32 mouse cellular contexts compared by ENCODE assay signal in the genomic region with DNA sequence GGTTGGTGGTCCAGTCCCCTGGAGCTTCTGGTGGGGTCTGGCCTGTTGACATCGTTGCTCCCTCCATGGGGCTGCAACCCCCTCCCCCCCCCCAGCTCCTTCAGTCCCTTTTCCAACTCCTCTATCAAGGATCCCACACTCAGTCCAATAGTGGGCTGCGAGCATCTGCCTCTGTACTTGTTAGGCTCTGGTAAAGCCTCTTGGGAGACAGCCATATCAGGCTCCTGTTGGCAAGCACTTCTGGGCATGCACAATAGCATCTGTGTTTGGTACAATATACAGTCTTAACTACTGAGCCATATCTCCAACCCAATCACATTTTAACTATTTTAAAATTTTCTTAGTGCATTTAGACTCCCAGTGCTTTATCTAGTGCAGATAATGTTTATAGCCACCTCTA. TPM values are rescaled to one million over a fixed set of nuclear protein-coding genes. Genes with fewer than 3 reads are reported as not detected.
DNase-seq lines count a peak whose midpoint lies in the region; ATAC-seq and TF ChIP-seq lines count a peak whose summit lies in the region.
"Had no signal": no experiment of that assay in that cellular context is flagged by ENCODE, and none has a peak within 500 bp of the region (broad histone marks: within the 10 kb centered on the region; RNA-seq: fewer than 3 reads in every experiment).

No protein-coding gene starts in this region.

- peak; percentile 4 for DNase-seq in forebrain, embryonic 14.5 days (ENCODE audit: low spot score)
- no peak for DNase-seq in forebrain, embryonic 10.5 days (ENCODE audit: extremely low spot score, low spot score)
- peak; percentile 20 for DNase-seq in brain, embryonic 14.5 days (ENCODE audit: low read depth)
- peak; percentile 36 to 69 for DNase-seq in layer of hippocampus, adult 2 months (ENCODE audit: low spot score in 2 of 2)
- DNase-seq in layer of hippocampus, postnatal 36 days = peak; percentile 32 to 41
- no peak for DNase-seq in thymus, adult 2 months
- no peak for DNase-seq in retina, embryonic 14.5 days (ENCODE audit: low spot score)
- DNase-seq: adrenal gland, postnatal 25 days; cerebellum, adult 11 months; gastrocnemius, postnatal 14 days; heart, adult 18-20 months; heart, postnatal 36 days; kidney, adult 18-20 months; kidney, postnatal 4 days; left cerebral cortex, postnatal 4 days; lung, postnatal 36 days; midbrain, embryonic 14.5 days; retina, postnatal 1 day had no signal

- no peaks in the 10 kb centered on the region for H3K9me3 ChIP-seq in forebrain, embryonic 14.5 days (replicated peaks; ENCODE audit: control insufficient read depth, low read length)
- H3K9me3 ChIP-seq in forebrain, embryonic 10.5 days = no peaks in the 10 kb centered on the region
- H3K9me3 ChIP-seq: embryonic facial prominence, embryonic 13.5 days; heart, embryonic 15.5 days; hindbrain, embryonic 13.5 days; limb, embryonic 15.5 days; lung, embryonic 15.5 days; neural tube, embryonic 12.5 days had no signal

- no peak overlapping the region for H3K27ac ChIP-seq in forebrain, embryonic 14.5 days (ENCODE audit: low read depth, low read length)
- no peak overlapping the region for H3K27ac ChIP-seq in forebrain, embryonic 10.5 days
- H3K27ac ChIP-seq in layer of hippocampus, adult 2 months = no peak overlapping the region
- no peak overlapping the region for H3K27ac ChIP-seq in thymus, adult 2 months (ENCODE audit: control insufficient read depth, insufficient read depth, low read length)
- H3K27ac ChIP-seq: embryonic facial prominence, embryonic 13.5 days; heart, embryonic 15.5 days; hindbrain, embryonic 13.5 days; limb, embryonic 15.5 days; liver, embryonic 14.5 days; lung, embryonic 15.5 days; neural tube, embryonic 12.5 days had no signal

- ATAC-seq in forebrain, embryonic 14.5 days = no peak

- no peak overlapping the region for H3K4me2 ChIP-seq in forebrain, embryonic 14.5 days (ENCODE audit: low read length)
- H3K4me2 ChIP-seq: embryonic facial prominence, embryonic 13.5 days; heart, embryonic 15.5 days; hindbrain, embryonic 13.5 days; limb, embryonic 15.5 days; lung, embryonic 15.5 days; neural tube, embryonic 12.5 days had no signal

- H3K9ac ChIP-seq in forebrain, embryonic 14.5 days (ENCODE audit: low read length) = no peak overlapping the region
- H3K9ac ChIP-seq: embryonic facial prominence, embryonic 13.5 days; heart, embryonic 15.5 days; hindbrain, embryonic 13.5 days; limb, embryonic 15.5 days; liver, embryonic 14.5 days; lung, embryonic 15.5 days; neural tube, embryonic 12.5 days had no signal

- H3K27me3 ChIP-seq in forebrain, embryonic 14.5 days (replicated peaks; ENCODE audit: control insufficient read depth, insufficient read depth, low read length) = no peaks in the 10 kb centered on the region
- no peaks in the 10 kb centered on the region for H3K27me3 ChIP-seq in forebrain, embryonic 10.5 days (ENCODE audit: poor library complexity, severe bottlenecking)
- H3K27me3 ChIP-seq in thymus, adult 2 months (ENCODE audit: control insufficient read depth, insufficient read depth, low read length) = no peaks in the 10 kb centered on the region
- H3K27me3 ChIP-seq: embryonic facial prominence, embryonic 13.5 days; heart, embryonic 15.5 days; hindbrain, embryonic 13.5 days; limb, embryonic 15.5 days; lung, embryonic 15.5 days; megakaryocyte, embryonic 14.5 days; neural tube, embryonic 12.5 days had no signal

- TF ChIP-seq POLR2A in brain, embryonic 14.5 days (IDR thresholded peaks at IDR 0.05; ENCODE audit: borderline replicate concordance, extremely low read depth, insufficient read depth, insufficient read length, poor library complexity, severe bottlenecking) = no peak
- no peak for TF ChIP-seq POLR2A in thymus, adult 2 months (IDR thresholded peaks at IDR 0.05; ENCODE audit: control insufficient read depth, extremely low read depth, insufficient read depth, low read length, poor library complexity)

- WGBS in forebrain, embryonic 14.5 days = 78% methylated on average over 2 of the region's 2 CpGs
- 87% methylated on average over 2 of the region's 2 CpGs for WGBS in forebrain, embryonic 10.5 days
- WGBS in thymus, adult 2 months = 86% methylated on average over 2 of the region's 2 CpGs

- no peaks in the 10 kb centered on the region for H3K36me3 ChIP-seq in forebrain, embryonic 14.5 days (ENCODE audit: control insufficient read depth, insufficient read depth, low read length)
- no peaks in the 10 kb centered on the region for H3K36me3 ChIP-seq in forebrain, embryonic 10.5 days (replicated peaks)
- no peaks in the 10 kb centered on the region for H3K36me3 ChIP-seq in thymus, adult 2 months (ENCODE audit: control insufficient read depth, insufficient read depth, low read length)
- H3K36me3 ChIP-seq: embryonic facial prominence, embryonic 13.5 days; heart, embryonic 15.5 days; hindbrain, embryonic 13.5 days; limb, embryonic 15.5 days; lung, embryonic 15.5 days; neural tube, embryonic 12.5 days had no signal

- no peak for TF ChIP-seq CTCF in brain, embryonic 14.5 days (IDR thresholded peaks at IDR 0.05; ENCODE audit: borderline replicate concordance, extremely low read depth, insufficient read depth, insufficient read length)
- no peak for TF ChIP-seq CTCF in layer of hippocampus, adult 2 months (conservative IDR thresholded peaks at IDR 0.05)
- no peak for TF ChIP-seq CTCF in thymus, adult 2 months (IDR thresholded peaks at IDR 0.05; ENCODE audit: borderline replicate concordance, control insufficient read depth, extremely low read depth, insufficient read depth, low read length, poor library complexity)

- no peak overlapping the region for H3K4me3 ChIP-seq in forebrain, embryonic 14.5 days (ENCODE audit: low read depth, low read length)
- H3K4me3 ChIP-seq in forebrain, embryonic 10.5 days = no peak overlapping the region
- no peak overlapping the region for H3K4me3 ChIP-seq in layer of hippocampus, adult 2 months
- H3K4me3 ChIP-seq in thymus, adult 2 months (ENCODE audit: control insufficient read depth, insufficient read depth, low read length) = no peak overlapping the region
- H3K4me3 ChIP-seq: embryonic facial prominence, embryonic 13.5 days; erythroblast, embryonic 14.5 days; heart, embryonic 15.5 days; hindbrain, embryonic 13.5 days; limb, embryonic 15.5 days; lung, embryonic 15.5 days; megakaryocyte, embryonic 14.5 days; neural tube, embryonic 12.5 days had no signal

- no peaks in the 10 kb centered on the region for H3K4me1 ChIP-seq in forebrain, embryonic 14.5 days (ENCODE audit: control insufficient read depth, insufficient read depth, low read length)
- no peaks in the 10 kb centered on the region for H3K4me1 ChIP-seq in forebrain, embryonic 10.5 days
- H3K4me1 ChIP-seq in thymus, adult 2 months (replicated peaks; ENCODE audit: control insufficient read depth, insufficient read depth, low read length) = no peaks in the 10 kb centered on the region
- H3K4me1 ChIP-seq: embryonic facial prominence, embryonic 13.5 days; heart, embryonic 15.5 days; hindbrain, embryonic 13.5 days; limb, embryonic 15.5 days; lung, embryonic 15.5 days; megakaryocyte, embryonic 14.5 days; neural tube, embryonic 12.5 days had no signal

RNA-seq across cellular contexts. Expression of a gene that starts 25.2 kb away (rescaled TPM):
- polyA plus RNA-seq in forebrain, embryonic 14.5 days (2014; fragmentation: Nextera tagmentation; extraction: Ambion mirVana) = not detected in 2 replicates
- not detected in 2 replicates for polyA plus RNA-seq in forebrain, embryonic 10.5 days (2016; fragmentation: Nextera tagmentation; extraction: Ambion mirVana)
- not detected in 2 replicates for polyA plus RNA-seq in brain, embryonic 14.5 days (2012; rRNA removed)
- total RNA-seq in layer of hippocampus, adult 2 months (2021) = not detected
- not detected for total RNA-seq in layer of hippocampus, postnatal 36 days (2021)
- polyA plus RNA-seq in thymus, adult 2 months (2012; rRNA removed) = not detected in 2 replicates
- total RNA-seq: adrenal gland, postnatal 25 days; ES-E14; gastrocnemius, postnatal 14 days; heart, adult 18-20 months; heart, postnatal 36 days; left cerebral cortex, adult 8-10 months; left cerebral cortex, postnatal 4 days had no signal
- polyA plus RNA-seq: embryonic facial prominence, embryonic 13.5 days; erythroblast, embryonic 14.5 days; heart, embryonic 15.5 days; hindbrain, embryonic 13.5 days; kidney, embryonic 16.5 days; limb, embryonic 15.5 days; liver, embryonic 14.5 days; lung, embryonic 15.5 days; midbrain, embryonic 14.5 days; neural tube, embryonic 12.5 days; stomach, embryonic 14.5 days; thymus, postnatal 0 days had no signal

RNA-seq across cellular contexts. Expression of a gene that starts 44.1 kb away (rescaled TPM):
- polyA plus RNA-seq in forebrain, embryonic 14.5 days (2014; fragmentation: Nextera tagmentation; extraction: Ambion mirVana) = 0.08 TPM in 1 of 2 replicates, not detected in the other
- not detected in 2 replicates for polyA plus RNA-seq in forebrain, embryonic 10.5 days (2016; fragmentation: Nextera tagmentation; extraction: Ambion mirVana)
- 0.03 TPM in 1 of 2 replicates, not detected in the other for polyA plus RNA-seq in brain, embryonic 14.5 days (2012; rRNA removed)
- total RNA-seq in layer of hippocampus, adult 2 months (2021) = under 1 TPM in 1 of 2 experiments, not detected in 1; 0.25 TPM
- total RNA-seq in layer of hippocampus, postnatal 36 days (2021) = under 1 TPM; 0.10 to 0.13 TPM
- polyA plus RNA-seq in thymus, adult 2 months (2012; rRNA removed) = 0.68 and 0.70 TPM in 2 replicates
- total RNA-seq: adrenal gland, postnatal 25 days; heart, adult 18-20 months; heart, postnatal 36 days had no signal
- polyA plus RNA-seq: embryonic facial prominence, embryonic 13.5 days; erythroblast, embryonic 14.5 days; liver, embryonic 14.5 days; midbrain, embryonic 14.5 days had no signal

Comparison
In these comparisons a context has a peak if more than half of its experiments do, and no peak if none do; other contexts are left out.
1. DNase-seq: peak in forebrain, embryonic 14.5 days (single experiment), brain, embryonic 14.5 days (single experiment), layer of hippocampus, adult 2 months (2 of 2) and layer of hippocampus, postnatal 36 days (2 of 2); none in forebrain, embryonic 10.5 days (single experiment), thymus, adult 2 months (single experiment) and retina, embryonic 14.5 days (single experiment).